Mouse (Mus musculus) CH12.LX (cell line): ENCODE results near the gene Rrp12. TPM values are rescaled to one million over a fixed set of nuclear protein-coding genes. Genes with fewer than 3 reads are reported as not detected.

Experiments
- DNase-seq: peaks from one replicate; pipeline ENCODE4 v3.0.0-alpha.2; 2013; ENCODE audit errors: extremely low read depth
- H3K27ac ChIP-seq: 2 replicates; pipeline ENCODE4 v1.5.1; 2012; ENCODE audit warnings: low read depth, mild to moderate bottlenecking, control low read depth, moderate library complexity; ENCODE audit not compliant: insufficient read depth
- H3K27me3 ChIP-seq: replicated peaks from 2 replicates; pipeline ENCODE3; 2012; ENCODE audit warnings: inconsistent platforms
- H3K36me3 ChIP-seq, 2 experiments: replicated peaks in 1 of 2; 2 replicates each; pipeline versions ENCODE3 to v1.6.1; 2012; ENCODE audit warnings: inconsistent platforms in 1 of 2, low read length in 1 of 2, mild to moderate bottlenecking in 1 of 2, mixed read lengths in 1 of 2, moderate library complexity in 1 of 2; ENCODE audit not compliant: control insufficient read depth in 1 of 2, insufficient read depth in 1 of 2
- H3K4me1 ChIP-seq, 2 experiments: 2 replicates each; pipeline ENCODE4 v1.6.1; 2012; ENCODE audit warnings: inconsistent platforms in 1 of 2, moderate library complexity in 1 of 2; ENCODE audit not compliant: insufficient read depth in 2 of 2, control insufficient read depth in 1 of 2
- H3K4me2 ChIP-seq: 2 replicates; pipeline ENCODE4 v1.6.1; 2012; ENCODE audit warnings: low read depth, mild to moderate bottlenecking, control low read depth; ENCODE audit not compliant: poor library complexity, insufficient read depth, severe bottlenecking
- H3K4me3 ChIP-seq, 3 experiments: fragments of 150-350 bp in 1 of 3; sonication (generic) in 1 of 3; replicated peaks in 1 of 3; 2 replicates each; pipeline versions ENCODE3 to v1.5.1; 2011 to 2012; ENCODE audit warnings: low read depth in 2 of 3, low read length in 2 of 3, mild to moderate bottlenecking in 2 of 3, moderate library complexity in 2 of 3, control low read depth in 1 of 3, improper control_type of control experiment in 1 of 3, inconsistent platforms in 1 of 3, mixed read lengths in 1 of 3; ENCODE audit not compliant: poor library complexity in 1 of 3
- H3K79me2 ChIP-seq: replicated peaks from 2 replicates; pipeline ENCODE4 v1.6.1; 2012; ENCODE audit warnings: mild to moderate bottlenecking, moderate library complexity; ENCODE audit not compliant: control insufficient read depth, poor library complexity, insufficient read depth, severe bottlenecking; ENCODE audit errors: extremely low read depth
- H3K9ac ChIP-seq: 2 replicates; pipeline ENCODE4 v1.6.1; 2012; ENCODE audit warnings: low read depth, mild to moderate bottlenecking, control low read depth, moderate library complexity; ENCODE audit not compliant: insufficient read depth
- H3K9me3 ChIP-seq: replicated peaks from 2 replicates; pipeline ENCODE3; 2012; ENCODE audit warnings: low read length, inconsistent platforms, mixed read lengths
- CHD1 ChIP-seq: IDR thresholded peaks from 2 replicates; pipeline ENCODE4 v1.6.1; 2012; ENCODE audit warnings: low read depth, low read length, improper control_type of control experiment, inconsistent platforms
- CTCF ChIP-seq, 2 experiments: IDR thresholded peaks in 1 of 2; conservative IDR thresholded peaks in 1 of 2; 2 replicates each; pipeline ENCODE4 v1.5.1; 2011 to 2012; ENCODE audit warnings: low read depth in 2 of 2, low read length in 2 of 2, improper control_type of control experiment in 1 of 2, inconsistent platforms in 1 of 2, mild to moderate bottlenecking in 1 of 2, moderate library complexity in 1 of 2
- ELF1 ChIP-seq: IDR thresholded peaks from 2 replicates; pipeline ENCODE4 v1.6.1; 2014; ENCODE audit warnings: low read depth, mild to moderate bottlenecking, inconsistent platforms, low read length, improper control_type of control experiment
- EP300 ChIP-seq: IDR thresholded peaks from 2 replicates; pipeline ENCODE4 v1.6.1; 2011; ENCODE audit warnings: low read length, improper control_type of control experiment
- ETS1 ChIP-seq: conservative IDR thresholded peaks from 2 replicates; pipeline ENCODE4 v1.6.1; 2012; ENCODE audit warnings: low read depth, mild to moderate bottlenecking, inconsistent platforms, low read length, improper control_type of control experiment, moderate library complexity
- GABPA ChIP-seq: IDR thresholded peaks from 2 replicates; pipeline ENCODE4 v1.6.1; 2012; ENCODE audit warnings: low read depth, low read length, improper control_type of control experiment, inconsistent platforms; ENCODE audit not compliant: insufficient replicate concordance
- JUND ChIP-seq: conservative IDR thresholded peaks from 2 replicates; pipeline ENCODE4 v1.6.1; 2011; ENCODE audit warnings: low read depth, low read length, improper control_type of control experiment
- MAFK ChIP-seq: IDR thresholded peaks from 2 replicates; pipeline ENCODE4 v1.6.1; 2011; ENCODE audit warnings: low read length, improper control_type of control experiment; ENCODE audit not compliant: insufficient replicate concordance
- MAX ChIP-seq: IDR thresholded peaks from 2 replicates; pipeline ENCODE4 v1.6.1; 2011; ENCODE audit warnings: low read length, improper control_type of control experiment
- MEF2A ChIP-seq: IDR thresholded peaks from 2 replicates; pipeline ENCODE4 v1.6.1; 2014; ENCODE audit warnings: low read depth, mild to moderate bottlenecking, inconsistent platforms, low read length, improper control_type of control experiment, borderline replicate concordance
- MXI1 ChIP-seq: IDR thresholded peaks from 2 replicates; pipeline ENCODE4 v1.6.1; 2011; ENCODE audit warnings: mild to moderate bottlenecking, low read depth, low read length, improper control_type of control experiment
- MYC ChIP-seq: IDR thresholded peaks from 2 replicates; pipeline ENCODE4 v1.6.1; 2011; ENCODE audit warnings: low read depth, mild to moderate bottlenecking, improper control_type of control experiment, low read length
- NRF1 ChIP-seq: IDR thresholded peaks from 2 replicates; pipeline ENCODE4 v1.6.1; 2014; ENCODE audit warnings: low read depth, mild to moderate bottlenecking, inconsistent platforms, low read length, improper control_type of control experiment, moderate library complexity
- POLR2A ChIP-seq: IDR thresholded peaks from 2 replicates; pipeline ENCODE4 v1.6.1; 2011; ENCODE audit warnings: low read depth, mild to moderate bottlenecking, improper control_type of control experiment, low read length
- POLR2AphosphoS2 ChIP-seq: IDR thresholded peaks from 2 replicates; pipeline ENCODE4 v1.6.1; 2011; ENCODE audit warnings: low read depth, low read length, improper control_type of control experiment
- RAD21 ChIP-seq: IDR thresholded peaks from 2 replicates; pipeline ENCODE4 v1.6.1; 2011; ENCODE audit warnings: low read depth, mild to moderate bottlenecking, low read length, improper control_type of control experiment, moderate library complexity
- RCOR1 ChIP-seq: conservative IDR thresholded peaks from 2 replicates; pipeline ENCODE4 v1.6.1; 2012; ENCODE audit warnings: low read depth, mild to moderate bottlenecking, inconsistent platforms, low read length, improper control_type of control experiment
- TBP ChIP-seq: conservative IDR thresholded peaks from 2 replicates; pipeline ENCODE4 v1.6.1; 2011; ENCODE audit warnings: low read depth, low read length, improper control_type of control experiment
- TCF12 ChIP-seq: IDR thresholded peaks from 2 replicates; pipeline ENCODE4 v1.6.1; 2014; ENCODE audit warnings: low read depth, mild to moderate bottlenecking, inconsistent platforms, low read length, improper control_type of control experiment
- USF1 ChIP-seq: IDR thresholded peaks from 2 replicates; pipeline ENCODE4 v1.6.1; 2014; ENCODE audit warnings: low read depth, mild to moderate bottlenecking, inconsistent platforms, low read length, improper control_type of control experiment
- USF2 ChIP-seq: conservative IDR thresholded peaks from 2 replicates; pipeline ENCODE4 v1.6.1; 2011; ENCODE audit warnings: low read depth, low read length, improper control_type of control experiment
- dilution Hi-C: fragments of 300-500 bp; cut with MboI; formaldehyde crosslinking; loops from 2 replicates; pipeline ENCODE4 v1.14.3; 2020; ENCODE audit warnings: low sequenced_read_pairs; ENCODE audit not compliant: extremely low pct_unique_long_range_greater_than_20kb, extremely low pct_ligation_motif_present
- in situ Hi-C: fragments of 300-500 bp; cut with MboI; formaldehyde crosslinking; loops from 3 replicates; pipeline ENCODE4 v1.14.3; 2019; ENCODE audit warnings: low sequenced_read_pairs, low pct_ligation_motif_present, low pct_unique_long_range_greater_than_20kb, mixed read lengths
- polyA plus RNA-seq: library from polyadenylated mRNA; unstranded; fragments of >175 nt; gene quantifications from 2 replicates; pipeline ENCODE4 v1.2.1, GENCODE M21; 2012; ENCODE audit warnings: low read depth; ENCODE audit not compliant: insufficient read length
- total RNA-seq, 2 experiments: library from RNA; depleted of rRNA; stranded (reverse); fragments of 300-350 nt in 1 of 2; fragments of >200 nt in 1 of 2; gene quantifications; 2 replicates each; pipeline ENCODE4 v1.2.3; 2012 to 2014

Gene Rrp12
- total and polyA plus RNA-seq, 3 experiments = 20.1 to 64.3 (median 42.5) TPM

DNA sequence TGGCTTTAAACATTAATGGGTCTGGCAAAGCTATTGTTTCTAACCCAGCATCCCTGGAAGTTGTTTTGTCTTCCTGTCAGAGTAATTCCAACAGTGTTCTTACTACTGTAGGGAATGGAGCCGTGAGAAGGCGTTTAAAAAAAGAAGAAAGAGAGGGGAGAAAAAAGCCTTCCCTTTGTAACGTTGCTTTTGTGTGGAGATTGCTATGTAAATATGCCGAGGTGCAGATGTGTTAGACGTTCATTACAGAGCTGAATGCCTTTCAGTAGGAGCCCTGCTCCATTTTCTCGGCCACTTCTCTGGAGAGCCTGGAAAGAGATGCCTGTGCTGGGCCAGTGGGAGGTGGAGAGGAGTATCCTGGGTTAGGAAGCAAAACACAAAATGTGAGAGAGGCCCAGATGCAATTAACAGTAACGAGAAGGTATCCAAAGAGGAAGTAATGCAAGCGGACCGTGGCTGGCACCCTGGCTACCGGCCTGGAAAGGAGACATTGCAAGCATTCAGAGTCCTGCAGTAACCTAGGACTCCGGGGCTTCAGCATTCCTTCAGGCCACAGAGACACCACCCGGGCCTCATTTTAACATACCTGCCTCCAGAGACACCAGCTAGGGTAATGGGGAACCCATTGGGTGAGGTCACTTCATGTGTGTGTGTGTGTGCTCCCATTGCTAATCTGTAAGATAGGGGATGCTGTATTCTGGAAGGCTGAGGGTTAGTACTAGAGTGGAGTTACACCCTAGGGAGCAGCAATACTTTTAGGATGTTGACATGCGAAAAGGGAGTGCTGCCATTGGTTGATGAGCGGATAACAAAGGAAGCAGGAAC is 45.0 kb downstream of the Rrp12 start:
- Histone ChIP-seq H3K4me1 (peaks cover 0 to 14% of the 10 kb centered on the region in 2 experiments; a peak in 2 of 4 replicates), H3K79me2 (no peaks in the 10 kb centered on the region), H3K4me2 (peak overlapping the region; percentile 78), H3K9me3 (peaks cover 10% of the 10 kb centered on the region), H3K27me3 (peaks cover 15% of the 10 kb centered on the region), H3K4me3 (no peak overlapping the region), H3K36me3 (no peaks in the 10 kb centered on the region), H3K9ac (no peak overlapping the region), H3K27ac (no peak overlapping the region)
- dilution Hi-C loops (no loop called here), in situ Hi-C loops (no loop called here)
- no peak for DNase-seq
- TF ChIP-seq MAFK (no peak), USF1 (no peak), JUND (no peak), TCF12 (no peak), MXI1 (no peak), POLR2A (no peak), TBP (no peak), MEF2A (no peak), RCOR1 (no peak)

DNA sequence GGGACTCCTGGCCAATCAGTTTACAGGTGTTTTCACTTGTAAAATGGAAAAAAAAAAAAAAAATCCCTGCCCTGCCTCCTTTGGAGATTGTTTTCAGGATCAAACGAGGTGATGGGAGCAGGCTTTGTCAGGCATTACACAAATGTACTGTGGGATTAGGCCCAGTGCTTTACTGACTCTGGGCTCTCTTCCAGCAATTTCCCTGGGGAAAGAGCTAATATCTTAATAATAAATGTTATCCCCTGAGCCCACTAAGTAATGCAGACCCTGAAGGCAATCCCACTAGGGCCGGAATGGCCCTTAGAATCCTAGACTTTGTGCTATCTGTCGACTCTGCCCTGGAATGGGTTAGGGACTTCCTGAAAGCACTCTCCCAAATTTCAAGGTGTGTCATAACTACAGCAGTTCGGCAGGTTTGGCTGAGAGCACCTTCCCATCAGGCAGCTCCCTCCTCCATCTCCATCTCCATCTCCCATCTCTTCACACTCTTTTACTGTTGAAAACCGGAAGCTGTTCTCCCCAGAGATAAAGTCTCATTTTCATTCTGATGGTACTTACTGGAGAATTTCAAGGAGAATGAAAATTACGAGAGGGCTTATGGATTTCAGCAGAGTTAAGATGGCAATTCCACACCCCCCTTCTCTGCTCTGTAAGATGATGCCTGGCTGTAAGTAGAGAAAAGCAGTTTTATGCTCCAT is 45.8 kb downstream of the Rrp12 start:
- no peaks in the 10 kb centered on the region for H3K36me3 ChIP-seq
- no peaks in the 10 kb centered on the region for H3K79me2 ChIP-seq
- dilution Hi-C loops (no loop called here), in situ Hi-C loops (no loop called here)
- H3K4me3 ChIP-seq = no peak overlapping the region
- H3K9me3 ChIP-seq = peaks cover 10% of the 10 kb centered on the region
- no peak overlapping the region for H3K27ac ChIP-seq
- no peak overlapping the region for H3K4me2 ChIP-seq
- peaks cover 17% of the 10 kb centered on the region for H3K27me3 ChIP-seq
- DNase-seq = no peak
- H3K4me1 ChIP-seq = peaks cover 0 to 14% of the 10 kb centered on the region in 2 experiments; a peak in 2 of 4 replicates
- H3K9ac ChIP-seq = no peak overlapping the region
- no peak for TF ChIP-seq USF2
- TF ChIP-seq MYC = no peak
- no peak for TF ChIP-seq RCOR1
- TF ChIP-seq ETS1 = no peak
- no peak for TF ChIP-seq MEF2A
- TF ChIP-seq MAX = no peak
- no peak for TF ChIP-seq RAD21
- TF ChIP-seq TCF12 = no peak
- TF ChIP-seq MXI1 = no peak
- no peak for TF ChIP-seq GABPA
- no peak for TF ChIP-seq CTCF (conservative IDR thresholded peaks at IDR 0.05 in 1 of 2, IDR thresholded peaks at IDR 0.05 in 1 of 2; ENCODE audit: low read depth in 2 of 2, low read length in 2 of 2)
- TF ChIP-seq POLR2AphosphoS2 = no peak
- no peak for TF ChIP-seq ELF1
- TF ChIP-seq CHD1 = no peak
- TF ChIP-seq EP300 = no peak
- no peak for TF ChIP-seq MAFK
- TF ChIP-seq TBP = no peak
- TF ChIP-seq NRF1 = no peak
